8 mouse cellular contexts compared by ENCODE assay signal in genomic region chr5:148928382-148929115, GRCm38 (mm10). TPM values are rescaled to one million over a fixed set of nuclear protein-coding genes. Genes with fewer than 3 reads are reported as not detected.
DNase-seq lines count a peak whose midpoint lies in the region; ATAC-seq lines count a peak whose summit lies in the region.

No protein-coding gene starts in this region.

- H3K9ac ChIP-seq in heart, embryonic 15.5 days: peak overlapping the region; percentile 90
- peak overlapping the region; percentile 87 for H3K9ac ChIP-seq in liver, embryonic 12.5 days

- WGBS in forebrain, embryonic 10.5 days: under 1% methylated on average over 69 of the region's 69 CpGs
- WGBS in heart, embryonic 15.5 days: under 1% methylated on average over 69 of the region's 69 CpGs
- under 1% methylated on average over 69 of the region's 69 CpGs for WGBS in liver, embryonic 12.5 days (ENCODE audit: insufficient replicate concordance)

- peaks cover 21% of the 10 kb centered on the region for H3K36me3 ChIP-seq in forebrain, embryonic 10.5 days (replicated peaks)
- no peaks in the 10 kb centered on the region for H3K36me3 ChIP-seq in heart, embryonic 15.5 days
- peaks cover 31% of the 10 kb centered on the region for H3K36me3 ChIP-seq in liver, embryonic 12.5 days
- no peaks in the 10 kb centered on the region for H3K36me3 ChIP-seq in splenic B cell, adult 2 months (ENCODE audit: control insufficient read depth, insufficient read depth, low read length, poor library complexity, severe bottlenecking)

- H3K4me2 ChIP-seq in heart, embryonic 15.5 days: peak overlapping the region; percentile 89
- peak overlapping the region; percentile 95 for H3K4me2 ChIP-seq in liver, embryonic 12.5 days

- DNase-seq in CD8-positive naive resting alpha-beta T cell, adult 2 months (ENCODE audit: low read depth in 2 of 2, low spot score in 2 of 2): peak; percentile 80 to 87
- peak; percentile 89 for DNase-seq in c-Kit-positive CD71-negative TER-119-negative erythroid progenitor cells, embryonic 14.5 days (ENCODE audit: low read depth)
- DNase-seq in forebrain, embryonic 10.5 days (ENCODE audit: extremely low spot score, low spot score): peak; percentile 97
- peak; percentile 96 for DNase-seq in kidney, postnatal 14 days
- DNase-seq in naive thymus-derived CD4-positive, alpha-beta T cell, adult 2 months (ENCODE audit: low read depth): peak; percentile 90
- DNase-seq in splenic B cell, adult 2 months (ENCODE audit: low read depth, low spot score): peak; percentile 92

- H3K9me3 ChIP-seq in forebrain, embryonic 10.5 days: no peaks in the 10 kb centered on the region
- no peaks in the 10 kb centered on the region for H3K9me3 ChIP-seq in heart, embryonic 15.5 days (replicated peaks)
- H3K9me3 ChIP-seq in liver, embryonic 12.5 days (replicated peaks): peaks cover 4% of the 10 kb centered on the region; the same call in 1 of the 2 replicates

- H3K27ac ChIP-seq in forebrain, embryonic 10.5 days: peak overlapping the region; percentile 99
- H3K27ac ChIP-seq in heart, embryonic 15.5 days: peak overlapping the region; percentile 93
- peak overlapping the region; percentile 98 for H3K27ac ChIP-seq in liver, embryonic 12.5 days

- peak; percentile 97 for ATAC-seq in heart, embryonic 15.5 days (replicated peaks; ENCODE audit: insufficient number of reproducible peaks, insufficient read depth, low FRiP score, low read depth)
- ATAC-seq in liver, embryonic 12.5 days: peak; percentile 94

- peaks cover 30% of the 10 kb centered on the region for H3K4me1 ChIP-seq in forebrain, embryonic 10.5 days
- peaks cover 8% of the 10 kb centered on the region for H3K4me1 ChIP-seq in heart, embryonic 15.5 days (replicated peaks)
- H3K4me1 ChIP-seq in liver, embryonic 12.5 days: peaks cover 71% of the 10 kb centered on the region

- no peaks in the 10 kb centered on the region for H3K27me3 ChIP-seq in forebrain, embryonic 10.5 days (ENCODE audit: poor library complexity, severe bottlenecking)
- no peaks in the 10 kb centered on the region for H3K27me3 ChIP-seq in heart, embryonic 15.5 days
- H3K27me3 ChIP-seq in liver, embryonic 12.5 days (replicated peaks): no peaks in the 10 kb centered on the region
- H3K27me3 ChIP-seq in splenic B cell, adult 2 months (ENCODE audit: control insufficient read depth, insufficient read depth, low read length, poor library complexity, severe bottlenecking): no peaks in the 10 kb centered on the region

- H3K4me3 ChIP-seq in forebrain, embryonic 10.5 days: peak overlapping the region; percentile 83
- H3K4me3 ChIP-seq in heart, embryonic 15.5 days: peak overlapping the region; percentile 89
- H3K4me3 ChIP-seq in liver, embryonic 12.5 days: peak overlapping the region; percentile 80

RNA-seq across cellular contexts. Expression of gene Katnal1, which starts 0.6 kb away (rescaled TPM):
- polyA plus RNA-seq in forebrain, embryonic 10.5 days (2016; fragmentation: Nextera tagmentation; extraction: Ambion mirVana): 19.8 and 22.9 TPM in 2 replicates
- polyA plus RNA-seq in heart, embryonic 15.5 days (2015; fragmentation: Nextera tagmentation; extraction: Ambion mirVana): 10.2 and 12.0 TPM in 2 replicates
- polyA plus RNA-seq in liver, embryonic 12.5 days (2016; fragmentation: Nextera tagmentation; extraction: Ambion mirVana): 18.3 and 18.9 TPM in 2 replicates

Comparison
In these comparisons a context has a peak if more than half of its experiments do, and no peak if none do; other contexts are left out.
1. Peak in every context shown above with its lines: DNase-seq, ATAC-seq, H3K4me3 ChIP-seq and H3K27ac ChIP-seq.